Mouse (Mus musculus) macrophage (primary cell): ENCODE results near the gene Lipt2. TPM values are rescaled to one million over a fixed set of nuclear protein-coding genes. Genes with fewer than 3 reads are reported as not detected.

ENCODE experiments used
- H3K27ac ChIP-seq: fragments of 350-480 bp; formaldehyde crosslinking; 2 replicates; pipeline ENCODE4 v1.9.0; 2021
- H3K36me3 ChIP-seq: fragments of 350-480 bp; formaldehyde crosslinking; 2 replicates; pipeline ENCODE4 v1.9.0; 2021; ENCODE audit errors: inconsistent target
- H3K4me3 ChIP-seq: fragments of 350-480 bp; formaldehyde crosslinking; 2 replicates; pipeline ENCODE4 v1.9.0; 2021; ENCODE audit errors: inconsistent target
- H3K79me2 ChIP-seq: fragments of 350-480 bp; formaldehyde crosslinking; 2 replicates; pipeline ENCODE4 v1.9.0; 2021; ENCODE audit errors: inconsistent target
- WGBS: methylation state at CpG from one replicate; pipeline ENCODE4 v1.1.7; 2026; ENCODE audit warnings: inconsistent platforms; ENCODE audit not compliant: missing documents; 5-methylcytosine and 5-hydroxymethylcytosine counted together
- polyA plus RNA-seq: library from polyadenylated mRNA; stranded (reverse); fragments of 250-400 nt; gene quantifications from 3 replicates; pipeline ENCODE4 v1.2.4, GENCODE M21; 2018; ENCODE audit warnings: inconsistent platforms

Lipt2 gene
- polyA plus RNA-seq, 1 experiment from 2014 or later: 5.7 TPM

DNA sequence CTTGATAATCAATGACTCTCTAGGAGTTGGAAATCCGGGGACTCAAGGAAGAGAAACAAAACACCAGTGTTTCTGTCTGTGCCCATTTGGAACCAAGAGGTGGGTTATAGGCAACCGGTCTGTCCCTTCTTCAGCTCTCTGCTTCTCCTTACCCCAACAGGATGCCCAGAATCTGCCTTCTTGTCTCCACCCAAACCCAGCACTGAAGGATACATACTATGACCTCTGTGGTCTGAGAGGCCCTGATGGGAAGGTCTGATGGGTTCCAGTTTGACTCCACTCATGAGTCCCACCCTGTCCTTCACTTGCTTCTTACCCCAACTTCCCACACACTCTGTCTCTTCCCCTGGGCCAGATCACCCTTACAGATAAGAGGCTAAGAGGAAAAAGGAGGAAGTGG, 22.1 kb downstream of the Lipt2 start:
- 94% methylated on average over 2 of the region's 2 CpGs for WGBS
- Histone ChIP-seq H3K36me3 (no peaks in the 10 kb centered on the region), H3K27ac (no peak overlapping the region), H3K79me2 (no peaks in the 10 kb centered on the region), H3K4me3 (no peak overlapping the region)

DNA sequence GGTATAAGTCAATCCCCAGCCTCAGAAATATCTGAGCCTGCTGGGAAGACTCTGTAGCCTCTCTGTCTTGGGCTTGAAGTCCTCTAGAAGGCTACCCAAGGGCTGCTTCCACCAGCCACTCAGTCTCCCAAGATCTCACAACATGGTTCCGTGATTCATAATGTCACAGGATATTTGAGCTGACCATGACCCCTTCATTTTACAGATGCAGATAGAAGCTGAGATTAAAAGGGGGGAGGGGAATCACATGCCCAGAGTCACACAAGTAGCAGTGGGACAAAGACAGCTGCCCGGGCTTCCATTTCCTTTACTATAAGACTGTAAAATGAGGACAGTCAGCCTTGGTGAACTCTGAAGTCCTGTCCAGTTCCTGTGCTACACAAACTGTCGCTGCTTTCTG, 22.5 kb downstream of the Lipt2 start:
- H3K36me3 ChIP-seq: no peaks in the 10 kb centered on the region
- WGBS: 59% methylated on average over 3 of the region's 3 CpGs
- H3K27ac ChIP-seq: peak overlapping the region; percentile 38; the same call in 1 of the 2 replicates
- no peaks in the 10 kb centered on the region for H3K79me2 ChIP-seq
- H3K4me3 ChIP-seq: no peak overlapping the region

DNA sequence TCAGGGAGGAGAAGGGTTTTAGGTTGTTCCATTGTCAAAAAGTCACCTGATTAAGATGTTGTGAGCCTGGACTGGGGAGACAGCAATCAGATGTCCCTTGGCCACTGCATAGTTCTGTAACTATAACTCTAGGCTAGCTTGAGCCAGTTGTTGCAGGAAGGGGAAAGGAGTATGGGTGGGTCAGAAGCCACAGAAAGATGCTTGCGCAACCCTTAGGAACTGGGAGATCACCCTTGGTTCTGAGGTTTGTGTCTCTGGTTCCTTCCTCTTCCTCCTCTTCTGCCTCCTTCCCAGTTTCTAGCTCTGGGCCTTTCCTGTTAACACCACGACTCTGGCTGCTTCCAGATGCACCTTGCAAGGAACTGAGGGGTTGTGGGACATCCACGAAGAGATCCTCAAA, 23.3 kb downstream of the Lipt2 start:
- Histone ChIP-seq H3K4me3 (no peak overlapping the region), H3K36me3 (no peaks in the 10 kb centered on the region), H3K27ac (peak overlapping the region; percentile 38), H3K79me2 (no peaks in the 10 kb centered on the region)
- 6% methylated on average over 3 of the region's 3 CpGs for WGBS

DNA sequence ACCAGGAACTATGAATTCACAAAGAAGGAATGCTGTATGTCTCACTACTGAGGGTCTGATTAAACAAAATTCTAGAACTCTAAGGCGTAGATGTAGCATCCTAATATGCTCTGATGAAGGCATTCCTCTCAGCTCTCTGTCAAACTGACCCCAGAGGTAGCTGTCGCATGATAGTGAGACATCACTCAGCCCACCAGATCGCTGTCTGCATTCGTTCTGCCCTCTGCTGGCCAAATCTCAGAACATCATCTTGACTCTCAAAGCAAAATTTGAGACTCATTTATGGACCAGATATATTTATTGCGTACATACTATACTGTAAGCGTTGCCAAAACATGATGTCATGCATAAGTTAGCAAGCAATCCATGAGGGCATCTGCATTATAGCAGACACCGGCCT, 28.5 kb downstream of the Lipt2 start:
- Histone ChIP-seq H3K79me2 (no peaks in the 10 kb centered on the region), H3K36me3 (no peaks in the 10 kb centered on the region), H3K4me3 (no peak overlapping the region), H3K27ac (no peak overlapping the region)
- WGBS: 30% methylated on average over 7 of the region's 7 CpGs

DNA sequence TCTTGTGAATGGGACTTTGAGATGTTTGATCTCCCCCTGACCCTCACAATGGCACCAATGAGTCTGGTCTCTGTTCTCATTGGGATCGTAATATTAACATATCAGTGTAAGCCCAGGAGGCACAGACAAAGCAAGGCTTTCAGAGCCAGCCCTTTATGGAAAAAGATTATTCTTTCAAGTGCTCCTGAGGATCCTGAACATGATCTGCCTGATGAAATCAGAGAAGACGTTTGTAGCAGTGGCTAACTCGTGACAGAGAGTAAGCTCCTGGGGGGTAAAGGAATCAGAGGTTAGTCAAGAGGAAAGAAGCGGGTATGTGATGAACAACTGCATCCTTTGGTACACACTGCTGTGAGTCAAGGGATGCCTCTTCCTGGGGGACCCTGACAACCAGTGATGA, 31.1 kb downstream of the Lipt2 start:
- 88% methylated on average over 4 of the region's 4 CpGs for WGBS
- Histone ChIP-seq H3K36me3 (no peaks in the 10 kb centered on the region), H3K4me3 (no peak overlapping the region), H3K27ac (no peak overlapping the region), H3K79me2 (no peaks in the 10 kb centered on the region)

DNA sequence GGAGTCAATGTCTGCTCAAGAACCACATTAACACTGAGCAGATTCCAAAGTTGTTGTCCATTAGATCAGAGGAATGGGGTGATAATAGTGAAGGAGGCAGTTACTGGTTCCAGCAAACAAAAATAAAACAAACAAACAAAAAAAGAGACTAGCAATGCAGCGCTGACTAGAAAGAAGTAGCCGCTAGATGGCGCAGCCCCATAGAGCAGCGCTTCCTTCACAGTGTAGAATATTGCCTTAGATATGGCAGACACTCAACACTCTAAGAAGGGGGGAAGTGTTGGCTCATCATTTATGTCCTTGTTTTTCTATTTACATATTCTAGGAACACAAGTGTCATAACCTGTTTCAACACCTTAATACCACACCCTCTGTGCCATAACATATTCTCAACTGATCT, 31.7 kb downstream of the Lipt2 start:
- H3K27ac ChIP-seq: no peak overlapping the region
- H3K79me2 ChIP-seq: no peaks in the 10 kb centered on the region
- no peaks in the 10 kb centered on the region for H3K36me3 ChIP-seq
- 3% methylated on average over 4 of the region's 4 CpGs for WGBS
- H3K4me3 ChIP-seq: no peak overlapping the region

DNA sequence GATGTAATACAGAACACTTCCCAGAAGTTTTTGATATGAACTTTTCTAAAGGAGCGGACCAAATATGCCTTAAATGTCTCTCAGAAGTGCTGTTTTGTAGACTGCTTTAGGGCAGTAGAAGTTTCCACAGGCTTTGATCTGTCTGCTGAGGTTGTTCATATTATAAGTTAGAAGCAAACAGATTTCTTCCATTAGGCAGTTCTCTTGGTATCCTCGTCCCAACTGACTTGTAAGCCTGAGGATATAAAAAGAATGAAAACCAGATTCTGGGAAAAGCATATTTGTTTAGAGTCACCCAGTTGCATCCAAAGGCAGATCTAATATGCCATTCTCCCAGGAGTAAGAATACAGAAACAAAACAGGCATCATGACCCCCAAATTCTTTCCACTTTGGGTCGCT, 42.1 kb downstream of the Lipt2 start:
- no peak overlapping the region for H3K4me3 ChIP-seq
- no peak overlapping the region for H3K27ac ChIP-seq
- no peaks in the 10 kb centered on the region for H3K36me3 ChIP-seq
- H3K79me2 ChIP-seq: no peaks in the 10 kb centered on the region
- 89% methylated on average over 3 of the region's 3 CpGs for WGBS

DNA sequence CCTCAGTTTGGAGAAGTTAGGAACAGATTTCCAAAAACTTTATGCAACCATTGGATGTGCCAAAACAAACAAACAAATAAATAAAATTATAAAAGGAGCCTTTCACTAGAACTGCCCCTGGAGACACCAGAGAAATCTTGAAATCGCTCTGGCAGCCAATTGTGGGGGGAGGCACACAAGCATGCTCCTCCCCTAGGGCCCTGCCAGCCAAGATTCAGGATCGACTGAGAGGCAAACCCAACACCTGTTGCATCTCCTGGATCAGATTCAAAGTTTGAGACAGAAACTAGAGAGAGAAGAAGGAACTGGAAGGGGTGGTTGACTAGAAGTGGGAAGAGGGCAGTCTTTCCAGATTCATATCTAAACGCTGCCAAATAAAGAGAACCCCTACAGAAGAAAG, 44.5 kb downstream of the Lipt2 start:
- H3K4me3 ChIP-seq: no peak overlapping the region
- H3K27ac ChIP-seq: no peak overlapping the region
- no peaks in the 10 kb centered on the region for H3K79me2 ChIP-seq
- no peaks in the 10 kb centered on the region for H3K36me3 ChIP-seq
- 55% methylated on average over 3 of the region's 3 CpGs for WGBS

DNA sequence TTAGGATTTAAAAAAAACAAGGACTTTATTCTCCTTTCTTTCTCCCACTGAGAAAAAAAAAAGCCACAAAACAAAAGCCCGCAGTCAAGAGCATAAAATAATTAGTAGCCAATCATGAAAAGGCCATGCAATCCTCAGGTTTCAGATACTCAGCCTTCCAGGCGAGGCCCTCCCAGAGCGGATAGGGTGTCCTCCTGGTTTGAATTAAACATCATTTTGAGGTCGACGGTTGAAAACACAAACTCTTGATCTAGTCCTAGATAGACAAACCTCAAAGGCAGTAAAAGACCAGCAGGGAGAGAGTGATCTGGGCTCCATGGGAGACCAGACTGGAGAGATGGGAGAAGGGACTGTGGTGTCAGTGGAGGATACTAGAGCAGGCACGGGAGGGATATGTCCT, 45.8 kb downstream of the Lipt2 start:
- Histone ChIP-seq H3K79me2 (no peaks in the 10 kb centered on the region), H3K27ac (no peak overlapping the region), H3K4me3 (no peak overlapping the region), H3K36me3 (no peaks in the 10 kb centered on the region)
- WGBS: 88% methylated on average over 6 of the region's 6 CpGs

DNA sequence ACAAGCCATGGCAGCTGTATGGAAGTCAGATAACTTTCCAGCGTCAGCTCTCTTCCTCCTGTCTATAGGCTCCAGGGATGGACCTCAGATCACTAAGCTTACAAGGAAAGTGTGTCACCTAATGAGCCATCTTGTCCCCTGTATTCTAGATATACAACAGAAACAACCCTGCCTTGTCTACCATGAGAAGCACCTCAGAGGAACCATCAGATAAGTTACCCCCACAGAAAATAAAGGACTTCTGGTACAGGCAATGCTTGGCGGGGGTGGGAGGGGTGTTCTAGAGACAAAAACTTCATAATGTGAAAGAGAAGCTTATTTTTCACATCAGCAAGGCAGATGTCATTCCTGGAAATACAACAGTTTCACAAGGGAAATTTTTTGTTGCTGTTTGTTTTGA, 47.1 kb downstream of the Lipt2 start:
- 100% methylated on average over 2 of the region's 2 CpGs for WGBS
- no peak overlapping the region for H3K4me3 ChIP-seq
- H3K36me3 ChIP-seq: no peaks in the 10 kb centered on the region
- H3K27ac ChIP-seq: no peak overlapping the region
- no peaks in the 10 kb centered on the region for H3K79me2 ChIP-seq

DNA sequence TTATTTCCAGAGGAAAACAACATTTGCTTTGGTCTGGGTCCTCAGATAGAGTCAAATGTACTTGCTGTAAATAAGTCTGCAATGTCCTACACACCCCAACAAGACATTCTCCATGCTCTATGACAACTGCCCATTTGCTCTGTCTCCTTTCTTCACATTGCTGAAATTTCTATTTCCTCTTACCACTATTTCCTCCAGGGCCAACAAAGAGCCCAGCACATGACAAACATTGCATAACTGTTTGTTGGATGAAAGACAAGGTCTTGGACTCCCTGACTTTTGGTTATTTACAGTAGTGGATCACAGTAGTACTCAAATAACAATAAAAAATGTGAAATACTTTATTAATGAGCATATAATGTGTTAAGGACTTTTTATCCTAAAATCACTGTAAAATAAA, 48.8 kb downstream of the Lipt2 start:
- Histone ChIP-seq H3K4me3 (no peak overlapping the region), H3K27ac (peak overlapping the region; percentile 74), H3K36me3 (no peaks in the 10 kb centered on the region), H3K79me2 (no peaks in the 10 kb centered on the region)

Other genes with a start within 250 kb of the Lipt2 start
- gene Rnf169, start 178.8 kb upstream of the Lipt2 start, polyA plus RNA-seq: 10.4 to 15.0 TPM (median 11.8 TPM) in 3 replicates
- not detected in 3 replicates for gene Chrdl2, start 153.1 kb upstream of the Lipt2 start, polyA plus RNA-seq
- gene Pold3, start 37.7 kb upstream of the Lipt2 start, polyA plus RNA-seq: 27.4 to 53.5 TPM (median 39.1 TPM) in 3 replicates
- 0.39 to 0.61 TPM (median 0.43 TPM) in 3 replicates for gene Kcne3, start 17.2 kb downstream of the Lipt2 start, polyA plus RNA-seq
- 6.2 to 23.9 TPM (median 7.7 TPM) in 3 replicates for gene Pgm2l1, start 68.1 kb downstream of the Lipt2 start, polyA plus RNA-seq
- 0.07 TPM in 1 of 3 replicates, not detected in the others for gene P4ha3, start 126.2 kb downstream of the Lipt2 start, polyA plus RNA-seq
- 10.9 to 14.9 TPM (median 14.3 TPM) in 3 replicates for gene C2cd3, start 213.0 kb downstream of the Lipt2 start, polyA plus RNA-seq
- gene Ppme1, start 213.0 kb downstream of the Lipt2 start, polyA plus RNA-seq: 21.1 to 34.9 TPM (median 23.0 TPM) in 3 replicates